Mouse (Mus musculus) layer of hippocampus, adult 2 months (tissue): Measurements from ENCODE around the gene Foxl2. TPM values are rescaled to one million over a fixed set of nuclear protein-coding genes. Genes with fewer than 3 reads are reported as not detected.
A peak's percentile ranks its signal among the peaks of the same experiment; 100 is the strongest.

Experiments used
- DNase-seq, 2 experiments: peaks; one replicate each; pipeline ENCODE4 v3.0.0; 2022; ENCODE audit warnings: low spot score in 2 of 2
- H3K27ac ChIP-seq: fragments of 200-600 bp; 2 replicates; pipeline ENCODE4 v1.8.1; 2022
- H3K4me3 ChIP-seq: fragments of 200-600 bp; 2 replicates; pipeline ENCODE4 v1.8.1; 2022; ENCODE audit warnings: mild to moderate bottlenecking
- CTCF ChIP-seq: fragments of 200-600 bp; conservative IDR thresholded peaks from 2 replicates; pipeline ENCODE4 v1.8.1; 2022; ENCODE audit warnings: antibody characterized with exemption, mild to moderate bottlenecking, moderate library complexity
- total RNA-seq, 2 experiments: library from RNA; stranded (reverse); gene quantifications; 2 replicates each; pipeline ENCODE4 v1.2.3; 2021

Gene Foxl2
- total RNA-seq, 2 experiments from 2014 or later = 0.92 to 1.0 TPM

DNA sequence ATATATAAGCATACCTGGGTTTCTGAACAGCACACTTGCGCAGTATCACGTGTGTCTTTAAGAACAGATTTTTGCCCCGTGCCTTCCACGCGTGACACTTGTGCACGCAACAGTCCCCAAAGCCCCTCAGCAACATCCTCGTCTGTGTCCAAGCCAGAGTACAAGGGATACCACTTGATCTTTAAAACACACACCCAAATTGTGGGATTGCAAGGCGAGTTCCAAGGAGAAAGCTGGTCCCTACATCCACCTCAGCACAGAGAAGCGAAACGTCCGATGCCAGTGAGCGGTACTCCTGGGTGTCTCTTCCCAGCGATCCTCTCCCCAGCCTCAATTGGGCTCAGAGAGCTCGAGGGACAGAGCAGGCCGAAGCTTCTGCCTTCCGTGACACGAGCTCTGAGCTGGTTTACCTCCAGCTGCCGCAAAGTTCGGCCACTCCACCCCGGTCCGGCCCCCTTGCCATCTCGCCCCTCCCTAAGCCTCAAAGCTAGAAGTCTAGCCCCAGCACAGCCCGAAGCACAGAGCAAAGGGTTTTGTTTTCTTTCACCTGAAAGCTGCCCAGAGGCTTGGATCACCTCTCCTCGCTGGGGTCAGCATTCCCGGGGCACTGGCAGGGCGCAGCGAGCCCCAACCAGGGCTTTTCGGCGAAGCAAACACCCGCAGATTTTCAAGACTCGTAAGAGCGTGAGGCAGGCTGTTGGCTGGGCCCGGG is 541 bp upstream of the Foxl2 start:
- peak overlapping the region; percentile 47 for H3K4me3 ChIP-seq
- no peak for DNase-seq
- peak overlapping the region; percentile 73; the same call in 1 of the 2 replicates for H3K27ac ChIP-seq
- no peak for TF ChIP-seq CTCF

GRCm38 (mm10) chr9:98955716-98956224 is 682 bp downstream of the Foxl2 start:
- Histone ChIP-seq H3K27ac (peak overlapping the region; percentile 65), H3K4me3 (peak overlapping the region; percentile 47)
- TF ChIP-seq CTCF = peak; percentile 48
- DNase-seq = no peak

DNA sequence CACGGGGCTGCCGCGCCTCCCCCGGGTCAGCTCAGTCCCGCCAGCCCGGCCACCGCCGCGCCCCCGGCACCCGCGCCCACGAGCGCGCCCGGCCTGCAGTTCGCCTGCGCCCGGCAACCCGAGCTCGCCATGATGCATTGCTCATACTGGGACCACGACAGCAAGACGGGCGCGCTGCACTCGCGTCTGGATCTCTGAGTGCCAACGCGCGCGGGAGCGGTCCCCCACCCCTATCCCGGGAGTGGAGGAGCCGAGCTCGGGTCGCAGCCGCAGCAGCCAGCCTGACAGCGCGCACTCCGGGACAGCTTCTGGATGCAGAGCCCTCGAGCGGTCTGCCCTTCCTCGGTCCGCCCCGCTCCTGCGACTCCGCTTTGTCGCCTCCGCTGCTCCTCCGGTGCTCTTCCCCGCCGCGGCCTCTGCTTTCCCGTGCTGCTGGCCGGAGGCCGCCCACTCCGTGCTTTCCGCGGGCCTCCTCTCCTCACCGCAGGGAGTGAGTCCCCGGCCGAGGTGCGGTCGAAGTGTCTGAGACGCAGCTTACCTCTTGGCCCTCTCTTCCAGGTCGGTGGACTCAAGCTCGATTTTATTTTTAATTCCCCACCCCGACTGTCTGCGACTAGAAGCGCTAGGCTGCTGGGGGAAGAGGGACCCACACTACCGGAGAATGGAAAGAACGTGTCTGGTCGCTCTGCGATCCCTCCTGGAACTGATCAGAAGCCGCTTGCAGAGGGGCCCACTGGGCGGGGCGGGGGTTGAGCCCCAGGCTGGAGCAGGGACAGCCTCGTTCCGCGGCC is 1.7 kb downstream of the Foxl2 start:
- Histone ChIP-seq H3K27ac (no peak overlapping the region), H3K4me3 (peak overlapping the region; percentile 44)
- TF ChIP-seq CTCF = no peak
- no peak for DNase-seq

GRCm38 (mm10) chr9:98957751-98958351 is 2.8 kb downstream of the Foxl2 start:
- no peak for DNase-seq
- no peak for TF ChIP-seq CTCF
- Histone ChIP-seq H3K27ac (0 out of 2 replicates have a peak overlapping the region, but pooled peaks have one; percentile 23), H3K4me3 (no peak overlapping the region; the same call in 1 of the 2 replicates)

- Histone ChIP-seq H3K4me3 (no peak overlapping the region), H3K27ac (no peak overlapping the region)
- DNase-seq = no peak
- no peak for TF ChIP-seq CTCF
These were observed 3.5 kb downstream of the Foxl2 start for GRCm38 (mm10) chr9:98958628-98959027.

DNA sequence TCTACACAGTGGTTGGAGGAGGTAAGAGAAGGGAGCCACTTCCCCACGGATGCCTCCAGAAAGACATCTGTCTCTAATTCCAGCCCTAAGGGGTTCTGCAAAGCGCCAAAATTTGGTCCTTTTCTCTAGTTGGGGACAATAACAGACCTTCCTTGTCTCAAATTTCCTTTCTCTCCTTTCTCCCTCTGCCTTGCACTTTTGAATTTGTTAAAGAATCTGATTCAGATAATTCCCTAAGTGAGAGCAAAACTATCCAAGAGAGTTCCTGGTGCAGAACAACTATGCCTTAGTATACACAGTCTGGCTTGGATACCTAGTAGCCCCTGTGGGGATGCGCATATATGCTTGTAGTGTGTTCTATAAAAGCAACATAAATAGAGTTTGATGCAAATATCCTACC is 4.8 kb downstream of the Foxl2 start:
- no peak for DNase-seq
- H3K4me3 ChIP-seq = no peak overlapping the region
- TF ChIP-seq CTCF = no peak
- no peak overlapping the region for H3K27ac ChIP-seq

GRCm38 (mm10) chr9:98960348-98960747 is 5.3 kb downstream of the Foxl2 start:
- no peak for DNase-seq
- no peak overlapping the region for H3K27ac ChIP-seq
- no peak overlapping the region for H3K4me3 ChIP-seq
- TF ChIP-seq CTCF = peak; percentile 57

DNA sequence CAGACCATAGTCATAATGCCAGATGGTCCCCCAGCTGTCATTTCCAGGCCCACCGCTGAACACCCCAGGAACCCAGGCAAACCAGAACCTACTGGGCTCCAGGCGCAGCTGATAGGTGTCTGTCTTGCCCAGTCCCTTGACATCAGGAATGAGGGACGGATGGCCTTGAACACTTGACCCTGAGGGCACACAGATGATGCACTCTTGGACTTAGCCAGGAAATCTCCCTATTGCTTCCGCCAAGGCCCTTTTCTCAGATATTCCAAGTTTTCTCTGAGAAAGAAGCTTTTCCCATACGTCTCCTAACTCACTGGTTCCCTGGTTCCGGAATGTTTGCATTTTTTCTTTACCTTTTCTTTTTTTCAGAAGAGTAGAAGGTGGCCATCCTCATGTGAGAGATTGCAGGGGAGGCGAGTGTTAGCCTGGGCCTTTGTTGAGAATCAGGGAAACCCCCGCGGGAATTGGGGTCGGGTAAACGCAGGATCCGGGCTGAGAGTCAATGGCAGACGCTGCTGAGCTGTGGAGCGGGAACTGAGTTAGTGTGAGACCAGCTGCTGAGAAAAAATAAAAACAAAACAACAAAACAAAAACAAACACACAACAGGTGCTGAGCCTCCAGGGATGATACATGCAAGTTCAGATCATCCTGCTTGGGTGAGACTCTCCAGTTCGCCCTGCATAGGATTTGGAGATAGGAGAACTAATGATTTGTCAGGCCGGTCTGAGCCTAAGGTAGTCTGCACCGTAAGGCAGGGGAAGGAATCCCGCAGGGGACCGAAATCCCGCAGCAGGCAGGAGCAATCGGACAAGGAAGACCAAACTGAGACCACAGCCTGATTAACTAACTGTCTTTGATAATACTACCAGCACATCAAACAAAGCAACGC is 6.7 kb downstream of the Foxl2 start:
- no peak overlapping the region for H3K27ac ChIP-seq
- no peak for TF ChIP-seq CTCF
- DNase-seq = no peak
- no peak overlapping the region for H3K4me3 ChIP-seq

DNA sequence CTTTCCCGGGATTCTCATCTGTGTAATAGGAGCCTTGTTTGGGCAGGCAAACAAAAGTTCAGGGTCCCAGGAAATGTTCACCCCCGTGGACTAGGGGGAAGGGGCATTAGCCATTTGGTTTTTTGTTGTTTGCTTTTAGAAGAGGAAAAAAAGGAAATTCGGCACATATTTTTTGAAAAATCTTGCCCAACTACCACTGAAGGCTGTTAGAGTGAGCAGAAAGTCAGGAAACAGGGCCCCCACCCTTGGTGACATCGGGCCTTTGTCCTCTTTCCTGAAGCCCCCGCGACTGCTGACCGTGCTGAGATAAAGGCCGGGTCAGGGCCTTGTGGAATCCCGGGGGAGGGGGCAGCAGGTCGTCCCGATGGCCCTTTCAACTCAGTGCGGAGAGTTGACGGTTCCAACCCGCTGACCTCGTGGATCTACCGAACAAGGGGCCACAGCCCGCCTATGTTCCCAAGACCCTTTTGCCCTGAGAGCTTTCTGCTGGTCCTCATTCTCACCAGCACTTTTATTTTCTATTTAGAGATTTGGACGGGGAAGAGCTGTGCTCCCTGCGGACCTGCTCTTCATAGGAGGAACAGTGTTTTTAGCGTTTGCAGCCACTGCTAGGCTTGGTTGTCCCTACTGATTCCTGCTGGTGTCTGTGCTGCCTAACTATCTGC is 7.5 kb downstream of the Foxl2 start:
- Histone ChIP-seq H3K4me3 (no peak overlapping the region), H3K27ac (no peak overlapping the region)
- TF ChIP-seq CTCF = no peak
- DNase-seq = no peak

GRCm38 (mm10) chr9:98963661-98964060 is 8.6 kb downstream of the Foxl2 start:
- H3K4me3 ChIP-seq = no peak overlapping the region
- H3K27ac ChIP-seq = no peak overlapping the region
- no peak for TF ChIP-seq CTCF
- no peak for DNase-seq

GRCm38 (mm10) chr9:98965084-98965483 is 10.0 kb downstream of the Foxl2 start:
- DNase-seq = no peak
- peak; percentile 74 for TF ChIP-seq CTCF
- Histone ChIP-seq H3K27ac (no peak overlapping the region), H3K4me3 (no peak overlapping the region)

DNA sequence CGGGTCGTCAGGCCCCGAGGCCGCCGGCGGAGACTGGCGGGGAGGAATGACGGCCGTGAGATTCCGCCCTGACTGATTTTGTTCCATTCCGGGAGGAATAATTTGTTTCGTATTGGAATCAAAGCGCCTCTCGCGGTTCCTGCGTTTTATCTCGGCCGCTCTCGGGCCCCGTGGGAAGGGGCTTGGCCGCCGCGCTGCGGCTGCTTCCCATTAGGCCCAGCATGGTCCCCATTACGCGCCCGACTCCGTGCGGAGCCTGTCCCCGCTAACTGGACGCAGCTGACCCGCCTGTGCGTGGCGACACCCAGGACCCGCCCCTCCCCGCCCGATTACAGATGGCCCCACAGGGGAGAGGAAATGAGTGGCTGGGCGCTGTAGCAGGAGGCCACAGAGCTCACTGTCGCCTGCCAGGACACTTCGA is 18.0 kb downstream of the Foxl2 start:
- DNase-seq = no peak
- no peak overlapping the region for H3K27ac ChIP-seq
- TF ChIP-seq CTCF = no peak
- H3K4me3 ChIP-seq = peak overlapping the region; percentile 43
